Mouse (Mus musculus): ENCODE results near the gene Gpr34. TPM values are rescaled to one million over a fixed set of nuclear protein-coding genes. Genes with fewer than 3 reads are reported as not detected.

Gene Gpr34
- polyA plus RNA-seq (2012): not detected in 2 replicates

- no peak for TF ChIP-seq GATA1 (IDR thresholded peaks at IDR 0.05; ENCODE audit: low read length)
Observed at GRCm38 (mm10) chrX:13631599-13632283, at the start of gene Gpr34. Gpr34 (plus strand) TSS chrX:13632089.

- TF ChIP-seq GATA1 (IDR thresholded peaks at IDR 0.05; ENCODE audit: low read length): no peak
Observed at GRCm38 (mm10) chrX:13599373-13599772, 32.5 kb upstream of the Gpr34 start.

- TF ChIP-seq GATA1 (IDR thresholded peaks at IDR 0.05; ENCODE audit: low read length): no peak
Observed at GRCm38 (mm10) chrX:13599966-13600365, 31.9 kb upstream of the Gpr34 start.

GRCm38 (mm10) chrX:13606741-13607140 is 25.1 kb upstream of the Gpr34 start:
- TF ChIP-seq GATA1 (IDR thresholded peaks at IDR 0.05; ENCODE audit: low read length): no peak

- no peak for TF ChIP-seq GATA1 (IDR thresholded peaks at IDR 0.05; ENCODE audit: low read length)
Observed at GRCm38 (mm10) chrX:13607752-13608151, 24.1 kb upstream of the Gpr34 start.

GRCm38 (mm10) chrX:13611114-13611513 is 20.8 kb upstream of the Gpr34 start:
- no peak for TF ChIP-seq GATA1 (IDR thresholded peaks at IDR 0.05; ENCODE audit: low read length)

- no peak for TF ChIP-seq GATA1 (IDR thresholded peaks at IDR 0.05; ENCODE audit: low read length)
Observed at GRCm38 (mm10) chrX:13612115-13612514, 19.8 kb upstream of the Gpr34 start.

- TF ChIP-seq GATA1 (IDR thresholded peaks at IDR 0.05; ENCODE audit: low read length): no peak
Observed at GRCm38 (mm10) chrX:13616726-13617125, 15.2 kb upstream of the Gpr34 start.

GRCm38 (mm10) chrX:13617294-13617693 is 14.6 kb upstream of the Gpr34 start:
- TF ChIP-seq GATA1 (IDR thresholded peaks at IDR 0.05; ENCODE audit: low read length): no peak

- no peak for TF ChIP-seq GATA1 (IDR thresholded peaks at IDR 0.05; ENCODE audit: low read length)
Observed at GRCm38 (mm10) chrX:13618476-13618875, 13.4 kb upstream of the Gpr34 start.

GRCm38 (mm10) chrX:13621473-13621872 is 10.4 kb upstream of the Gpr34 start:
- TF ChIP-seq GATA1 (IDR thresholded peaks at IDR 0.05; ENCODE audit: low read length): no peak

GRCm38 (mm10) chrX:13622654-13623053 is 9.2 kb upstream of the Gpr34 start:
- TF ChIP-seq GATA1 (IDR thresholded peaks at IDR 0.05; ENCODE audit: low read length): no peak

GRCm38 (mm10) chrX:13636398-13636797 is 4.5 kb downstream of the Gpr34 start:
- no peak for TF ChIP-seq GATA1 (IDR thresholded peaks at IDR 0.05; ENCODE audit: low read length)

GRCm38 (mm10) chrX:13638894-13639293 is 7.0 kb downstream of the Gpr34 start:
- TF ChIP-seq GATA1 (IDR thresholded peaks at IDR 0.05; ENCODE audit: low read length): no peak

- TF ChIP-seq GATA1 (IDR thresholded peaks at IDR 0.05; ENCODE audit: low read length): no peak
Observed at GRCm38 (mm10) chrX:13651889-13652288, 20.0 kb downstream of the Gpr34 start.

GRCm38 (mm10) chrX:13652291-13652690 is 20.4 kb downstream of the Gpr34 start:
- TF ChIP-seq GATA1 (IDR thresholded peaks at IDR 0.05; ENCODE audit: low read length): no peak

- TF ChIP-seq GATA1 (IDR thresholded peaks at IDR 0.05; ENCODE audit: low read length): no peak
Observed at GRCm38 (mm10) chrX:13655005-13655421, 23.1 kb downstream of the Gpr34 start.

- no peak for TF ChIP-seq GATA1 (IDR thresholded peaks at IDR 0.05; ENCODE audit: low read length)
Observed at GRCm38 (mm10) chrX:13655906-13656305, 24.0 kb downstream of the Gpr34 start.
